ENCODE assay signal across 8 mouse cellular contexts in genomic region chr11:49869762-49870161, GRCm38 (mm10). TPM values are rescaled to one million over a fixed set of nuclear protein-coding genes. Genes with fewer than 3 reads are reported as not detected.
DNase-seq lines count a peak whose midpoint lies in the region; ATAC-seq and TF ChIP-seq lines count a peak whose summit lies in the region.
"Had no signal": no experiment of that assay in that cellular context is flagged by ENCODE, and none has a peak within 500 bp of the region (broad histone marks: within the 10 kb centered on the region; RNA-seq: fewer than 3 reads in every experiment).

No protein-coding gene starts in this region.

- peak; percentile 55; the same call in 1 of the 2 replicates for ATAC-seq in hindbrain, embryonic 15.5 days (ENCODE audit: low FRiP score, low read depth)
- ATAC-seq in neural tube, embryonic 15.5 days (ENCODE audit: low FRiP score) = peak; percentile 73

- no peaks in the 10 kb centered on the region for H3K27me3 ChIP-seq in hindbrain, embryonic 15.5 days
- no peaks in the 10 kb centered on the region for H3K27me3 ChIP-seq in neural tube, embryonic 15.5 days (replicated peaks)

- no peak overlapping the region for H3K4me3 ChIP-seq in cortical plate, adult 2 months (ENCODE audit: insufficient read depth, low read length)
- H3K4me3 ChIP-seq in hindbrain, embryonic 15.5 days = no peak overlapping the region
- no peak overlapping the region for H3K4me3 ChIP-seq in lung, adult 2 months (replicated peaks; ENCODE audit: extremely low read depth, low read depth, low read length)
- H3K4me3 ChIP-seq in neural tube, embryonic 15.5 days (replicated peaks) = no peak overlapping the region
- H3K4me3 ChIP-seq: myocyte had no signal

- DNase-seq in right cerebral cortex, adult 18-20 months = peak; percentile 49
- no peak for DNase-seq in right cerebral cortex, postnatal 4 days
- peak; percentile 67 for DNase-seq in ZHBTc4 (ENCODE audit: low read depth, low spot score)
- DNase-seq in lung, adult 2 months = peak; percentile 32

- no peaks in the 10 kb centered on the region for H3K9me3 ChIP-seq in hindbrain, embryonic 15.5 days
- no peaks in the 10 kb centered on the region for H3K9me3 ChIP-seq in neural tube, embryonic 15.5 days (replicated peaks)

- peaks cover 41% of the 10 kb centered on the region for H3K36me3 ChIP-seq in hindbrain, embryonic 15.5 days
- peaks cover 48% of the 10 kb centered on the region for H3K36me3 ChIP-seq in neural tube, embryonic 15.5 days

- no peak for TF ChIP-seq POLR2A in cortical plate, adult 2 months (IDR thresholded peaks at IDR 0.05; ENCODE audit: extremely low read depth, insufficient read depth, low read length)
- no peak for TF ChIP-seq POLR2A in lung, adult 2 months (IDR thresholded peaks at IDR 0.05; ENCODE audit: borderline replicate concordance, extremely low read depth, low read depth, low read length)

- TF ChIP-seq CTCF in cortical plate, adult 2 months (IDR thresholded peaks at IDR 0.05; ENCODE audit: extremely low read depth, insufficient read depth, low read length) = peak; percentile 65
- peak; percentile 65 for TF ChIP-seq CTCF in lung, adult 2 months (IDR thresholded peaks at IDR 0.05; ENCODE audit: insufficient read depth, low read length)

- H3K9ac ChIP-seq in hindbrain, embryonic 15.5 days = no peak overlapping the region
- no peak overlapping the region for H3K9ac ChIP-seq in neural tube, embryonic 15.5 days (replicated peaks)

- no peak overlapping the region for H3K27ac ChIP-seq in cortical plate, adult 2 months (ENCODE audit: insufficient read depth, low read length)
- H3K27ac ChIP-seq in hindbrain, embryonic 15.5 days (replicated peaks) = no peak overlapping the region
- no peak overlapping the region for H3K27ac ChIP-seq in neural tube, embryonic 15.5 days (replicated peaks)

- no peak overlapping the region for H3K4me2 ChIP-seq in hindbrain, embryonic 15.5 days
- H3K4me2 ChIP-seq in neural tube, embryonic 15.5 days = no peak overlapping the region

- no peaks in the 10 kb centered on the region for H3K4me1 ChIP-seq in cortical plate, adult 2 months (ENCODE audit: control insufficient read depth, insufficient read depth, low read length)
- no peaks in the 10 kb centered on the region for H3K4me1 ChIP-seq in hindbrain, embryonic 15.5 days (replicated peaks)
- H3K4me1 ChIP-seq in lung, adult 2 months (ENCODE audit: control insufficient read depth, insufficient read depth, low read length) = no peaks in the 10 kb centered on the region
- H3K4me1 ChIP-seq in neural tube, embryonic 15.5 days = no peaks in the 10 kb centered on the region

RNA-seq across cellular contexts. Expression of gene Mapk9, which starts 23.2 kb away (rescaled TPM):
- 130 and 131 TPM in 2 replicates for polyA plus RNA-seq in cortical plate, adult 2 months (2012; rRNA removed)
- polyA plus RNA-seq in hindbrain, embryonic 15.5 days (2015; fragmentation: Nextera tagmentation; extraction: Ambion mirVana) = 69.5 and 69.6 TPM in 2 replicates
- polyA plus RNA-seq in lung, adult 2 months (2012; rRNA removed) = 18.5 and 22.9 TPM in 2 replicates
- polyA plus RNA-seq in neural tube, embryonic 15.5 days (2015; fragmentation: Nextera tagmentation; extraction: Ambion mirVana) = 64.2 and 73.5 TPM in 2 replicates

RNA-seq across cellular contexts. Expression of gene Rasgef1c, which starts 31.9 kb away (rescaled TPM):
- 38.6 and 38.8 TPM in 2 replicates for polyA plus RNA-seq in cortical plate, adult 2 months (2012; rRNA removed)
- 31.8 and 36.6 TPM in 2 replicates for polyA plus RNA-seq in hindbrain, embryonic 15.5 days (2015; fragmentation: Nextera tagmentation; extraction: Ambion mirVana)
- 0.26 and 0.91 TPM in 2 replicates for polyA plus RNA-seq in lung, adult 2 months (2012; rRNA removed)
- polyA plus RNA-seq in neural tube, embryonic 15.5 days (2015; fragmentation: Nextera tagmentation; extraction: Ambion mirVana) = 25.2 and 31.0 TPM in 2 replicates
- polyA plus RNA-seq: myocyte had no signal

Comparison
In these comparisons a context has a peak if more than half of its experiments do, and no peak if none do; other contexts are left out.
1. RNA of gene Rasgef1c, which starts 31.9 kb away (polyA plus RNA-seq): 38.6 to 38.8 TPM in cortical plate, adult 2 months, 31.8 to 36.6 TPM in hindbrain, embryonic 15.5 days and 25.2 to 31.0 TPM in neural tube, embryonic 15.5 days; 0.26 to 0.91 TPM in lung, adult 2 months; every median in the first group is over 10 times any median in the second.